Mouse (Mus musculus) E14TG2a.4 (cell line): Measurements from ENCODE around the gene Adam17.

Experiments
- CTCF ChIP-seq: conservative IDR thresholded peaks from 2 replicates; pipeline ENCODE4 v1.5.1; 2014; ENCODE audit warnings: low read length
- NANOG ChIP-seq: IDR thresholded peaks from 2 replicates; pipeline ENCODE4 v1.6.1; 2014; ENCODE audit warnings: borderline replicate concordance, low read length, mixed read lengths
- POU5F1 ChIP-seq: IDR thresholded peaks from 2 replicates; pipeline ENCODE4 v1.6.1; 2014; ENCODE audit warnings: low read length, borderline replicate concordance

DNA sequence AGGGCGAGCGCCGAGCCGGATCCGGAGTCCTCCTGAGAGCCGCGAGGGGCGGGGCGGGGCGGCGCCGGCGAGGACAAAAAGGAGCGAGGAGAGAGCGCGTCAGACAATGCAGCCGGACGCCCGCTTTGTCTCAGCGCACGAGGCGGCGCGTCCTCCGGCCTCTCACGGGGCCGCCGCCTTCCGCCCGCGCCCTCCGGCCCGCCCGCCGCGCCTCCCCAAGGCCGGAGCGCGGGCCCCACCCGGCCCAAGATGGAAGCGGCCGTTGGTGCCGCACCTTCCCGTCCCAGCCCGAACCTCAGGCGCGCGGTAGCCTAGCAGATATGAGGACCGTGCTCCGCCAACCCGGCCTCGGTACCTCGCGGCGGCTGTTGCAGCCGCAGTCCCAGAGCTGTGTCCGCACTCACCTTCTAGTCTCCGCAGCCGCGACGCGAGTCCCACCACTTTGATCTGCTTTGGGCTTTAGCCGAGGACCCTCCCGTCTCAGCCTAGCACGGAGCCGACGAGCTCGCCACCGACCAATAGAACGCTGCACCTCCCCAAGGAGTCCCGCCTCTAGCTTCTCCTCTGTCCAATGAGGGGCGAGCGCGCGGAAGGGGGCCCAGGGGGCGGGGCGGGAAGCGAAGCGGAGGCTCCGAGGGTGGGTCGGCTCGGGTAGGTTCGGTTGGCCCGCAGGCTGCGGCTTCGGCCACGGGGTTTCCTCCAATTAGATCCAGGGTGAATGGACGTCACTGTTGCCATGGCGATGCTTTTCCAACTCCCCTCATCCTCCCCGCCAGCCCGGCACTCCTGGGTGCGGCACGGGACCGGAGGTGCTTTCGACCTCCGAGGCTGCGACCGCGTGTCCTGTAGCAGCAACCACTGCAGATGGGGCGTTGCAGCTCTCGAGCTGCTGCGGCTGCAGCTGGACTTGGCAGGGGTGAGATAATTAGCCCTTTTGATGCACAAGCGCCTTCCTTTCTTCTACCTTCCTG is 44.0 kb upstream of the Adam17 start, which contains the start of gene Ywhaq:
- no peak for TF ChIP-seq CTCF
- TF ChIP-seq NANOG = no peak
- no peak for TF ChIP-seq POU5F1
